Mouse (Mus musculus): Measurements from ENCODE around the gene Cyth3. TPM values are rescaled to one million over a fixed set of nuclear protein-coding genes. Genes with fewer than 3 reads are reported as not detected.

The Cyth3 gene
- total RNA-seq (2021) = 10 to 100 TPM; 48.1 to 52.4 TPM
- long read RNA-seq, experiment 1, transcript Cyth3-202 (13 exons, 3,738 nt) = major isoform, 44 of 62 reads
- long read RNA-seq, experiment 1, partial matches to known transcripts = 2 of 62 reads
- long read RNA-seq, experiment 1, other reads (novel, unspliced or antisense) = 16 of 62 reads
- long read RNA-seq, experiment 2, transcript Cyth3-202 (13 exons, 3,738 nt) = major isoform, 49 of 79 reads
- long read RNA-seq, experiment 2, partial matches to known transcripts = 4 of 79 reads
- long read RNA-seq, experiment 2, other reads (novel, unspliced or antisense) = 26 of 79 reads

- peak; percentile 94 for DNase-seq (ENCODE audit: low spot score in 2 of 2)
These were observed at the start of gene Cyth3 for GRCm38 (mm10) chr5:143621893-143622622. Gene Cyth3 (plus strand): TSS chr5:143622447.

GRCm38 (mm10) chr5:143573067-143573466 lies 49.2 kb upstream of the Cyth3 start:
- DNase-seq (ENCODE audit: low spot score in 2 of 2) = no peak

- DNase-seq (ENCODE audit: low spot score in 2 of 2) = no peak
These were observed 47.7 kb upstream of the Cyth3 start for GRCm38 (mm10) chr5:143574261-143575178.

GRCm38 (mm10) chr5:143579537-143580203 lies 42.6 kb upstream of the Cyth3 start:
- DNase-seq (ENCODE audit: low spot score in 2 of 2) = no peak

GRCm38 (mm10) chr5:143580982-143581381 lies 41.3 kb upstream of the Cyth3 start:
- DNase-seq (ENCODE audit: low spot score in 2 of 2) = no peak

GRCm38 (mm10) chr5:143581874-143582273 lies 40.4 kb upstream of the Cyth3 start:
- DNase-seq (ENCODE audit: low spot score in 2 of 2) = no peak

- no peak for DNase-seq (ENCODE audit: low spot score in 2 of 2)
These were observed 39.2 kb upstream of the Cyth3 start for GRCm38 (mm10) chr5:143583081-143583480.

GRCm38 (mm10) chr5:143584982-143585381 lies 37.3 kb upstream of the Cyth3 start:
- no peak for DNase-seq (ENCODE audit: low spot score in 2 of 2)

- no peak for DNase-seq (ENCODE audit: low spot score in 2 of 2)
These were observed 35.9 kb upstream of the Cyth3 start for GRCm38 (mm10) chr5:143586386-143586785.

GRCm38 (mm10) chr5:143589108-143589507 lies 33.1 kb upstream of the Cyth3 start:
- DNase-seq (ENCODE audit: low spot score in 2 of 2) = no peak

- DNase-seq (ENCODE audit: low spot score in 2 of 2) = no peak
These were observed 29.3 kb upstream of the Cyth3 start for GRCm38 (mm10) chr5:143592926-143593325.

GRCm38 (mm10) chr5:143593563-143594146 lies 28.6 kb upstream of the Cyth3 start:
- DNase-seq (ENCODE audit: low spot score in 2 of 2) = no peak

- DNase-seq (ENCODE audit: low spot score in 2 of 2) = no peak
These were observed 27.8 kb upstream of the Cyth3 start for GRCm38 (mm10) chr5:143594291-143595065.

GRCm38 (mm10) chr5:143602051-143602450 lies 20.2 kb upstream of the Cyth3 start:
- no peak for DNase-seq (ENCODE audit: low spot score in 2 of 2)

- DNase-seq (ENCODE audit: low spot score in 2 of 2) = no peak
These were observed 18.0 kb upstream of the Cyth3 start for GRCm38 (mm10) chr5:143604157-143604774.

GRCm38 (mm10) chr5:143606756-143607155 lies 15.5 kb upstream of the Cyth3 start:
- DNase-seq (ENCODE audit: low spot score in 2 of 2) = no peak

GRCm38 (mm10) chr5:143608175-143608574 lies 14.1 kb upstream of the Cyth3 start:
- DNase-seq (ENCODE audit: low spot score in 2 of 2) = peak; percentile 34 to 74

- no peak for DNase-seq (ENCODE audit: low spot score in 2 of 2)
These were observed 10.3 kb upstream of the Cyth3 start for GRCm38 (mm10) chr5:143611954-143612353.

- DNase-seq (ENCODE audit: low spot score in 2 of 2) = no peak
These were observed 9.0 kb upstream of the Cyth3 start for GRCm38 (mm10) chr5:143613265-143613664.

Data from layer of hippocampus, postnatal 14 days (tissue).